Mouse (Mus musculus) heart, postnatal 0 days (tissue): ENCODE measurements around the gene Fgd3.

Experiments
- CTCF ChIP-seq: IDR thresholded peaks from 2 replicates; pipeline ENCODE4 v1.5.1; 2016; ENCODE audit warnings: antibody characterized with exemption, control low read depth, low read depth
- EP300 ChIP-seq: IDR thresholded peaks from 2 replicates; pipeline ENCODE4 v1.6.1; 2016; ENCODE audit warnings: antibody characterized with exemption, low read depth

DNA sequence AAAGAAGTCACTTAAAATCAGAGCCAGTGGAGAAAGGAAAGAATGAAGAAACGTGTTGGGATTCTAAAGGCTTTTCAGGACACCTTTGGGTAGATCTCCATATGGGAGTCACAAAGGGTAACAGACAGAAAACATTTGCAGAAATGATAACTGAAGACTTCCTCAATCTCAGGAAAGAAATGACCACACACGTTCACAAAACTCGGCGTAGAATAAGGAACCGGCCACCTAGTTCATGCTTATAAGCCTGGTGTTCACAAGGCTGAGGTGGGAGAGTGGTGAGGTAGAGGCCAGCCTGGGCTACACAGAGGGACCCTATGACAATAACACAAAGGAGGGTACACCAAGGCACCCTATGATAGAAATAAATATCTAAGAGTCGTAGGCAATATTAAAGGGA lies 28.2 kb downstream of the Fgd3 start:
- TF ChIP-seq EP300 (no peak), CTCF (no peak)
